Mouse (Mus musculus) neural tube, embryonic 12.5 days (tissue): ENCODE data around the gene Bhlhe23. TPM values are rescaled to one million over a fixed set of nuclear protein-coding genes. Genes with fewer than 3 reads are reported as not detected.

ENCODE experiments used
- polyA plus RNA-seq: library from polyadenylated mRNA; unstranded; fragments of >200 nt; fragmentation: Nextera tagmentation; extraction: Ambion mirVana; gene quantifications from 2 replicates; pipeline ENCODE4 v1.2.1, GENCODE M21; 2016

Bhlhe23 gene
- polyA plus RNA-seq, 1 experiment from 2014 or later: 8.2 TPM

Other genes with a start within 250 kb of the Bhlhe23 start
- 38.9 and 45.5 TPM in 2 replicates for gene Mrgbp, start 195.6 kb downstream of the Bhlhe23 start, polyA plus RNA-seq
- gene Ogfr, start 187.7 kb downstream of the Bhlhe23 start, polyA plus RNA-seq: 91.8 and 94.8 TPM in 2 replicates
- gene Col9a3, start 179.1 kb downstream of the Bhlhe23 start, polyA plus RNA-seq: 52.2 and 56.5 TPM in 2 replicates
- gene Tcfl5, start 134.2 kb downstream of the Bhlhe23 start, polyA plus RNA-seq: 0.23 and 0.55 TPM in 2 replicates
- gene Dido1, start 66.9 kb downstream of the Bhlhe23 start, polyA plus RNA-seq: 32.0 and 33.6 TPM in 2 replicates
- gene Gid8, start 66.8 kb downstream of the Bhlhe23 start, polyA plus RNA-seq: 53.8 and 56.8 TPM in 2 replicates
- gene Slc17a9, start 51.6 kb downstream of the Bhlhe23 start, polyA plus RNA-seq: 0.43 and 0.52 TPM in 2 replicates
- 62.4 and 64.7 TPM in 2 replicates for gene Ythdf1, start 144.0 kb upstream of the Bhlhe23 start, polyA plus RNA-seq
- 0.27 and 0.34 TPM in 2 replicates for gene Birc7, start 152.1 kb upstream of the Bhlhe23 start, polyA plus RNA-seq
- 90.6 and 92.9 TPM in 2 replicates for gene Nkain4, start 177.8 kb upstream of the Bhlhe23 start, polyA plus RNA-seq
- 95.1 and 101 TPM in 2 replicates for gene Arfgap1, start 190.3 kb upstream of the Bhlhe23 start, polyA plus RNA-seq
- 1.8 TPM in 2 replicates for gene Col20a1, start 209.6 kb upstream of the Bhlhe23 start, polyA plus RNA-seq